Mouse (Mus musculus) C2C12 (cell line): Measurements from ENCODE around the gene Stoml3. TPM values are rescaled to one million over a fixed set of nuclear protein-coding genes. Genes with fewer than 3 reads are reported as not detected.

ENCODE experiments used
- H3K27me3 ChIP-seq: one replicate; pipeline ENCODE4 v1.6.1; 2011; ENCODE audit not compliant: control insufficient read depth, insufficient read depth, insufficient read length
- H3K36me3 ChIP-seq: one replicate; pipeline ENCODE4 v1.6.1; 2011; ENCODE audit not compliant: control insufficient read depth, insufficient read depth
- H3K4me3 ChIP-seq: one replicate; pipeline ENCODE4 v1.5.1; 2011; ENCODE audit warnings: mild to moderate bottlenecking, control low read depth; ENCODE audit not compliant: poor library complexity, insufficient read depth, severe bottlenecking
- H3K79me2 ChIP-seq: one replicate; pipeline ENCODE4 v1.6.1; 2011; ENCODE audit not compliant: control insufficient read depth, insufficient read depth
- H3K79me3 ChIP-seq: one replicate; pipeline ENCODE4 v1.6.1; 2011; ENCODE audit warnings: low read depth, control low read depth
- H3ac ChIP-seq: one replicate; pipeline ENCODE3; 2011; ENCODE audit warnings: low read depth; ENCODE audit not compliant: control insufficient read depth, insufficient read length
- CEBPB ChIP-seq: IDR thresholded peaks from one replicate; pipeline ENCODE4 v1.6.1; 2011; ENCODE audit warnings: low read depth, mild to moderate bottlenecking, control low read depth, moderate library complexity
- CTCF ChIP-seq: IDR thresholded peaks from one replicate; pipeline ENCODE4 v1.5.1; 2011; ENCODE audit not compliant: control insufficient read depth, insufficient read depth, insufficient read length
- FOSL1 ChIP-seq: IDR thresholded peaks from one replicate; pipeline ENCODE4 v1.8.0; 2011; ENCODE audit warnings: mild to moderate bottlenecking, low read length; ENCODE audit not compliant: poor library complexity, insufficient read depth, severe bottlenecking
- MAX ChIP-seq: IDR thresholded peaks from one replicate; pipeline ENCODE4 v1.6.1; 2011; ENCODE audit warnings: mild to moderate bottlenecking, control low read depth
- MYOD1 ChIP-seq: IDR thresholded peaks from one replicate; pipeline ENCODE4 v1.6.1; 2011; ENCODE audit warnings: low read depth; ENCODE audit not compliant: control insufficient read depth, insufficient read length
- MYOG ChIP-seq: IDR thresholded peaks from one replicate; pipeline ENCODE4 v1.6.1; 2011; ENCODE audit not compliant: control insufficient read depth, insufficient read length; ENCODE audit errors: extremely low read depth
- USF1 ChIP-seq: IDR thresholded peaks from one replicate; pipeline ENCODE4 v1.6.1; 2011; ENCODE audit warnings: low read depth, mild to moderate bottlenecking, control low read depth, moderate library complexity
- polyA plus RNA-seq: library from polyadenylated mRNA; unstranded; fragments of >200 nt; fragmentation: generic; extraction: Trizol; gene quantifications from one replicate; pipeline ENCODE4 v1.2.1, GENCODE M21; 2012; ENCODE audit warnings: missing spikeins

The Stoml3 gene
- polyA plus RNA-seq, 1 experiment: 0.01 TPM

DNA sequence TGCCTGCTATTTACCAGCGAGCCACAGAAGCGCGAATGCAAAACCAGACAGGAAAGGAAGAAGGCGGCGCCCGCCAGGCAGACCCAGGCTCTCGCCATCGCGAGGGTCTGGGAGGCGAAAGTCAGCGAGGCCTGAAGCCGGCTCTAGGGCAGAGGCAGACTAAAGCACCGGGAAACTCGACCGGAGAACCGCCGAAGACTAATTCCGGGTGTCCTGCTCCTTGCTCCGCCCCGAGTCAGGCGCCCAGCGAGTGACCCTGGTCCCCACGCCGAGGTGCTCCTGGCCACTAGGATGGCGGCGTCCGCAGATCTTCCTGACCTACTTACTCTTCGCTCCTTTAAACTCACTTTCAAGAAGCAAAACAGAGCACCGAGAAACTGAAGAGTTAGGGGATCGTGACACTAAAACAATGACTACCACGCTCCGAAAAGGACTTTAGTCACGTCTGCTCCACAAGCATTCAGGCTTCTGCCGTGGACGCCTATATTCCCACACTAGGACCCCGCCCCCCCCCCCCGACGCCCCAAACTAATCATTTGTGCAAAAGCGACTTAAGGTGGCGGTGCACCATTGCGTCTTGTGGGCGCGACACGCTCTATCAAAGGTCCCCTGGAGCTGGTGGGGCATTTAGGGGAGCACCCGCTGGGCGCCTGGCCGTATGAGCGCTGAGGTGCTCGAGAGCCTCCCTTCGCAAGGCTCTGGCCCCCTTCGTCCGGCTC, 25.2 kb upstream of the Stoml3 start, which contains the start of the genes Nhlrc3 and Proser1:
Nhlrc3 (minus strand) TSS at position 287 of the 719 bp plus-strand sequence.
Proser1 (plus strand) TSS at position 621 of the 719 bp plus-strand sequence.
- no peaks in the 10 kb centered on the region for H3K27me3 ChIP-seq
- peak within 1 kb of the TSS; percentile 86 for H3ac ChIP-seq
- peak within 1 kb of the TSS; percentile 85 for H3K4me3 ChIP-seq
- TF ChIP-seq MAX (peak; percentile 99), USF1 (no peak)
- peaks cover 77% of the 10 kb centered on the region for H3K79me2 ChIP-seq
- peaks cover 53% of the 10 kb centered on the region for H3K79me3 ChIP-seq
- peaks cover 15% of the 10 kb centered on the region for H3K36me3 ChIP-seq

DNA sequence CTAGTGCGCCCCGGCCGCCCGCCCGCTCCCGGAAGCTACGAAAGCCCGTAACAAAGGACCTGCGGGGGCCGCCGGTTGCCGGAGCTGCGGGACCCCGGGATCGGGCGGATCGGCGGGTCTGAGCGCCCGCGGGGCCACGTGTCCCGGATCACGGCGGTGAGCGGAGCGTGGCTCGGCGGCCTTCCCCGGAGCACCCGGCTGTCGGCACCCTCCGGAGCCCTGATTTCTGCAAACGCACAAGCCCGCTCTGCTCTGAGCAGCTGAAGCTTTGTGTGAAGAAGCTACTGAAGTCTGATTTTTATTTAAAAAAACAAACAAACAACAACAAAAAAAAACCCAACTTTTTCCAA, 24.7 kb upstream of the Stoml3 start:
- Histone ChIP-seq H3K79me2 (peaks cover 82% of the 10 kb centered on the region), H3K4me3 (peak overlapping the region; percentile 85), H3K79me3 (peaks cover 57% of the 10 kb centered on the region), H3K36me3 (peaks cover 12% of the 10 kb centered on the region), H3ac (peak overlapping the region; percentile 86), H3K27me3 (no peaks in the 10 kb centered on the region)
- no peak for TF ChIP-seq CTCF
- no peak for TF ChIP-seq USF1
- no peak for TF ChIP-seq MYOG
- no peak for TF ChIP-seq FOSL1
- no peak for TF ChIP-seq CEBPB
- TF ChIP-seq MAX: no peak
- TF ChIP-seq MYOD1: no peak

DNA sequence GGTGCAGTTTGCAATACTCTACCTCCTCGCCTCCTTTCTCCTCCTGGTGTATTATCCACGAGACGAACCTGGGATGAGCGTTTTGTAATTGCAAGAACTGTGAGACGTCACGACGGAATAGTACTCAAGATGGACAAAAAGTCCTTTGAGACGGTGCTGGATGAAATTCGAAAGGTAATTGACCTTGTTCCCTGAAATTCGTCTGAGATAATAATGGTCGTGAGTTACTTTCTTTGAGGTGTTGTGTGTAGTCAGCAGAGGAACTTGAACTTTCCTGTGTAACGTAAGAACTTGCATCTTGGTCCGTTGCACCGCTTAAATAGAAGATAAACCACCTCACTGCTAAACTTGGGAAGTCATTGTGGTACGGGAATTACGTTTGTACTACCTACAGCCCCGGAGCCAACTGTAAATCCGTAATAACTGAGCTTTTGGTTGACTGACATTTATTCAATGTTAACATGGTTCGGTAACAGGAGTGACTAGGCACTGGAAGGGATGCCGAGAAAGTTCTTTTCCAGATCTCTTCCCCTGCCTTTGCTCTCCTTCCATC, 24.2 kb upstream of the Stoml3 start:
- Histone ChIP-seq H3K36me3 (peaks cover 17% of the 10 kb centered on the region), H3K27me3 (no peaks in the 10 kb centered on the region), H3K79me2 (peaks cover 87% of the 10 kb centered on the region), H3K79me3 (peaks cover 61% of the 10 kb centered on the region), H3K4me3 (peak overlapping the region; percentile 85), H3ac (peak overlapping the region; percentile 86)
- TF ChIP-seq USF1 (no peak), MYOD1 (no peak), MYOG (no peak), FOSL1 (no peak), CTCF (no peak)

DNA sequence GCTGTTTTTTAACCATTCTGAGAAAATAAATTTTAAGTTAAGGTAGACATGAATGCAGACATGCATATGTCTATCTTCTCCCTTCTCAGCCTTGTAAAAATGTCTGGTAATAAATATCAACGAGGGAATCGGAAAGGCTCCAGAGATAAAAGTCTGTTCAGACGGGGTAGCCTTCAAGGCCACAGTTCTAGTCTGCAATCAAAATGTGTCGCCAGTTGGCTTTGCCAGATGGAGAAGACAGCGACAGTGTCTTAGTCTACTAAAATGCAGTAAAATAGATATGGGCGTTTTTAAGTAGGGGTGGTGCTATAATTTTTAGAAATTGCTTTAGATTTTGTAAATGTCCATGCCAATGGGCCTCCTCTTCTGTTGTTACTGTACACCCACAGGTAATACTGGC, 23.1 kb upstream of the Stoml3 start:
- H3K36me3 ChIP-seq: peaks cover 24% of the 10 kb centered on the region
- H3K27me3 ChIP-seq: no peaks in the 10 kb centered on the region
- H3ac ChIP-seq: no peak overlapping the region
- H3K79me3 ChIP-seq: peaks cover 70% of the 10 kb centered on the region
- peaks cover 96% of the 10 kb centered on the region for H3K79me2 ChIP-seq
- no peak overlapping the region for H3K4me3 ChIP-seq
- TF ChIP-seq MAX (no peak), MYOG (no peak), MYOD1 (no peak), FOSL1 (no peak), CTCF (no peak), CEBPB (no peak), USF1 (no peak)

DNA sequence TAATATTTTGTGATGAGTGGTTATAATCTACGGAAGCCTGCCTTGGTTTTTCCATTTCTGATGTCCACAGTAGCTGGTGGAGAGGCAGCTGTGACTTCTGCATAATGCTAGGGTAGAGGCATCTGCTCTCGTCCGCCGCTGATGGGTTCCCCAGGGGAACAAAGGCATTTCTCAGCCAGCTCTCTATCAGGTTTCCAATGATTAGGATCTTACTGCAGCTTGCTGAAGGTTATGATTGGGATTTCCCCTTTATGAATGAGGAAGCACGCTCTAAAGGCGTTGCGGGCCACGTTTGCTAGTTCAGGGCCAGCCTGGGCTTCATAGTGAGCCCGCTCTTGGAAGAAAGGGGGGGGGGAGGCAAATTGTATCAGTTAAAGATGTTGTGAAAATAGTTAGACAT, 22.0 kb upstream of the Stoml3 start:
- no peak overlapping the region for H3K4me3 ChIP-seq
- H3K27me3 ChIP-seq: no peaks in the 10 kb centered on the region
- peaks cover 25% of the 10 kb centered on the region for H3K36me3 ChIP-seq
- H3K79me3 ChIP-seq: peaks cover 69% of the 10 kb centered on the region
- TF ChIP-seq MAX (no peak), MYOG (no peak), MYOD1 (no peak), FOSL1 (no peak), CTCF (no peak), CEBPB (no peak), USF1 (no peak)
- no peak overlapping the region for H3ac ChIP-seq
- H3K79me2 ChIP-seq: peaks cover 93% of the 10 kb centered on the region

DNA sequence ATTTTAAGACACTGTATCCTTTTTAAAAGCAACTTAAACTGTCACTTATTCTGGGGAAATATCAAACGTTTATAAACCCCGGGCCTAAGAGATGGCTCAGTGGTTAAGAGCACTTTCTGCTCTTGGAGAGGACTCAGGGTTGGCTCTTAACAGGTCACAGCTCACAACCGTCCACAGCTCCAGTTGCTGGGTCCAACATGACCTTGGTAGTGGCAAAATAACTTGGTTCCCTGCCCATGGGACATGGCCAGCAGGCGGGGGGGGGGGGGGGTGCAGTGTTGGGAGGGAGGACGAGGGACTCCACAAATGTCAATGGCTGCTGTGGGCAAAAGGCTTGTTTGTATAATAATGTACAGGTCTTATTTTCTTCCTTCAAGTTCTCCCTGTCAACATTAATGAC, 21.1 kb upstream of the Stoml3 start:
- Histone ChIP-seq H3K27me3 (no peaks in the 10 kb centered on the region), H3K79me3 (peaks cover 64% of the 10 kb centered on the region), H3K4me3 (no peak overlapping the region), H3ac (no peak overlapping the region), H3K36me3 (peaks cover 33% of the 10 kb centered on the region), H3K79me2 (peaks cover 84% of the 10 kb centered on the region)
- TF ChIP-seq MYOD1 (no peak), USF1 (no peak), CEBPB (no peak), FOSL1 (no peak), MYOG (no peak), CTCF (no peak), MAX (no peak)
